Mouse (Mus musculus): ENCODE measurements around the gene Neurod6.

Gene Neurod6

DNA sequence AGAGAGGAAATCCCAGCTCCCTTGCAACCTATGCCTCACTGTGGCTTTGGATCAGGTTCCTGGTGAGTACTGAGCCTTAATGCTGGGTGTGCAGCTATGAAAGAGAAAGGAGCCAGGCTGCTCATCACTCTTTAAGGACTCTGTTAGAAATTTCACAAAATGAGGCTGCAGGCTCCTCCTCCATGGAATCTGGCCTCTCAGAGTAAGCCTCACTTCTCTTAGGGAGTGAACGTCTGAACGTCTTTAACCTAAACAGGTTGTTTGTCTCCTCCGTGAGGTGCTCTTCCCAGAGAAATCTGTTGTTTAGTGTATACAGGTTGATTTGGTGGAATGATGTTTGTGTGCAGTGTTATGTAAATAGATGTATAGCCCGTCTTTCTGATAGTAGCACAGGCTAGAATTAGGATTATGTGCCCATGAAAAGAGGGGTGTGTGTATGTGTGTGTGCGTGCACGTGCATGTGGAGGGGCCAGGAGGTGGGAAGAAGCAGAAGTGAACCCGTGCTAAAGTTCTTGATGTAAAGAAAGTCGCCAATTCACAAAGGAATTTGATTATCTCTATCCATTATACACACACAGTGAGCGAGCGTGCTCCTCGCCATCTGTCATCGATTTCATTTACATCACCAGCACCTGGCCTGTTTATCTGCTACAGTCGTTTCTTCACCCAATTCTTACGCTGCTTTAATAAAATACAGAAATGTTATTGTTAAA is 34.8 kb downstream of the Neurod6 start:
- DNase-seq: no peak

GRCm38 (mm10) chr6:55634662-55635061 is 46.4 kb downstream of the Neurod6 start:
- DNase-seq: no peak
